Mouse (Mus musculus) forebrain, postnatal 0 days (tissue): ENCODE results near the gene Col19a1. TPM values are rescaled to one million over a fixed set of nuclear protein-coding genes. Genes with fewer than 3 reads are reported as not detected.
A peak's percentile ranks its signal among the peaks of the same experiment; 100 is the strongest.

ENCODE experiments used
- ATAC-seq: fragments of 200-750 bp; cut with Nextera tagmentation; 2 replicates; pipeline ENCODE4 v1.8.0; 2017; ENCODE audit warnings: mild to moderate bottlenecking, moderate library complexity
- DNase-seq: peaks from one replicate; pipeline ENCODE4 v3.0.0-alpha.2; 2015
- H3K27ac ChIP-seq: fragments of 300-500 bp; sonication (generic); 2 replicates; pipeline ENCODE4 v1.5.1; 2014; ENCODE audit warnings: low read depth, mild to moderate bottlenecking, antibody characterized with exemption, low read length, moderate library complexity, mixed read lengths
- H3K27me3 ChIP-seq: fragments of 300-500 bp; sonication (generic); 2 replicates; pipeline ENCODE4 v1.6.1; 2014; ENCODE audit warnings: mild to moderate bottlenecking, low read length, mixed read lengths; ENCODE audit not compliant: insufficient read depth
- H3K36me3 ChIP-seq: fragments of 300-500 bp; sonication (generic); 2 replicates; pipeline ENCODE4 v1.6.1; 2014; ENCODE audit warnings: mild to moderate bottlenecking, moderate library complexity; ENCODE audit not compliant: insufficient read depth
- H3K4me1 ChIP-seq: fragments of 300-500 bp; sonication (generic); 2 replicates; pipeline ENCODE4 v1.6.1; 2014; ENCODE audit warnings: antibody characterized with exemption; ENCODE audit not compliant: insufficient read depth
- H3K4me2 ChIP-seq: fragments of 300-500 bp; sonication (generic); 2 replicates; pipeline ENCODE4 v1.6.1; 2014; ENCODE audit warnings: low read depth, mild to moderate bottlenecking, moderate library complexity
- H3K4me3 ChIP-seq: fragments of 300-500 bp; sonication (generic); 2 replicates; pipeline ENCODE4 v1.5.1; 2014; ENCODE audit warnings: low read depth, low read length, mixed read lengths
- H3K9ac ChIP-seq: fragments of 300-500 bp; sonication (generic); 2 replicates; pipeline ENCODE4 v1.6.1; 2014; ENCODE audit warnings: mild to moderate bottlenecking
- H3K9me3 ChIP-seq: fragments of 300-500 bp; sonication (generic); 2 replicates; pipeline ENCODE4 v1.6.1; 2016; ENCODE audit warnings: low read length
- CTCF ChIP-seq: sonication (generic); IDR thresholded peaks from 2 replicates; pipeline ENCODE4 v1.5.1; 2016; ENCODE audit warnings: antibody characterized with exemption, control low read depth, low read depth
- WGBS: fragments of 180-500 bp; shearing (Covaris S2); extraction: QIAGEN DNeasy Blood & Tissue Kit; methylation state at CpG from one replicate; pipeline ENCODE4 v1.1.7; 2014; 5-methylcytosine and 5-hydroxymethylcytosine counted together
- polyA plus RNA-seq: library from polyadenylated mRNA; unstranded; fragments of >200 nt; fragmentation: Nextera tagmentation; extraction: Ambion mirVana; gene quantifications from 2 replicates; pipeline ENCODE4 v1.2.1, GENCODE M21; 2015
- total RNA-seq: library from RNA; depleted of rRNA; stranded (reverse); fragments of >200 nt; gene quantifications from 2 replicates; pipeline ENCODE4 v1.2.3, GENCODE M21; 2014

The Col19a1 gene
- total and polyA plus RNA-seq, 2 experiments from 2014 or later: 4.2 to 5.3 TPM

DNA sequence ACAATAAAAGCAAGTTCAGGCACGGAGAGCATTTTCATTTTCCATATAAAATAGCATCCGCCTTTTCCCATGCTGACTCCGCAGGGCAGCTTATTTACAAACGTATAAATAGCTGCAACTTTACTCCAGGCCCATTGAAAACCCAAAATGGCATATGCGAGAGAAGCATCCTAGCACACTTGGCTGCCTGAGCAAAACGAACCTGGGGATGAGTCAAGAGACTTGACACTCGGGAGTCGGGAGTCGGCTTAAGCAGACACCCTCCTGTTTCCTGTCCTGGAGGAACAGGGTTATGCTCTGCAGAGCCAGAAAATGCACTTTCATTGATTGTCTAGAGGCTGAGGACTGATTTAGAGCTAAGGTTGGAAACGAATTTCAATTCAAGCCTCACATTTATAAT lies 29.3 kb downstream of the Col19a1 start:
- no peak overlapping the region for H3K9ac ChIP-seq
- H3K27ac ChIP-seq: no peak overlapping the region
- H3K9me3 ChIP-seq: no peaks in the 10 kb centered on the region
- ATAC-seq (no peak), DNase-seq (no peak)
- no peaks in the 10 kb centered on the region for H3K36me3 ChIP-seq
- H3K4me2 ChIP-seq: no peak overlapping the region
- TF ChIP-seq CTCF: no peak
- no peaks in the 10 kb centered on the region for H3K27me3 ChIP-seq
- no peak overlapping the region for H3K4me3 ChIP-seq
- H3K4me1 ChIP-seq: no peaks in the 10 kb centered on the region
- 58% methylated on average over 10 of the region's 10 CpGs for WGBS

DNA sequence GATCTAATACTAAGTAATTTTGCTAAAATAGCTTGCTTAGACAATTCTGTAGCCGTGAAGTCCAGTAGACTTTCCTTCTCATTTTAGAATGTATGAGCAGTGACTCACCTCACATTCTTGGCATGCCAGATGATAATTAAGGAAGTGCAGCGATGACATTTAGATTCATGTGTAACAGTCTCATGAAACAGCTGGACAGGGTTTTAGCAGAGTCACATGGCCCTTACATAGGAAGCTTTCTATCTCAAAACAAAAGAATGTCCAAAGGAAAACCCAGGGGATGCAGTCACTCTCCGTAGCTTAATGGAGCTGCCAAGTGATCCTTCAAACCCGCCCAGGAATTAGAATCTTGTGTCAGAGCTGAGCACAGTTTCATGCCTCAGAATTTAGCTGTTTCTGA lies 33.8 kb downstream of the Col19a1 start:
- WGBS: 39% methylated on average over 4 of the region's 4 CpGs
- H3K4me2 ChIP-seq: no peak overlapping the region
- no peak overlapping the region for H3K9ac ChIP-seq
- ATAC-seq (no peak), DNase-seq (no peak)
- H3K36me3 ChIP-seq: no peaks in the 10 kb centered on the region
- H3K27me3 ChIP-seq: no peaks in the 10 kb centered on the region
- no peak overlapping the region for H3K27ac ChIP-seq
- no peaks in the 10 kb centered on the region for H3K4me1 ChIP-seq
- no peaks in the 10 kb centered on the region for H3K9me3 ChIP-seq
- TF ChIP-seq CTCF: no peak
- no peak overlapping the region for H3K4me3 ChIP-seq

- no peak for ATAC-seq
- no peak overlapping the region for H3K4me2 ChIP-seq
- no peaks in the 10 kb centered on the region for H3K4me1 ChIP-seq
Observed at GRCm38 (mm10) chr1:24550560-24551280, 36.6 kb downstream of the Col19a1 start.

DNA sequence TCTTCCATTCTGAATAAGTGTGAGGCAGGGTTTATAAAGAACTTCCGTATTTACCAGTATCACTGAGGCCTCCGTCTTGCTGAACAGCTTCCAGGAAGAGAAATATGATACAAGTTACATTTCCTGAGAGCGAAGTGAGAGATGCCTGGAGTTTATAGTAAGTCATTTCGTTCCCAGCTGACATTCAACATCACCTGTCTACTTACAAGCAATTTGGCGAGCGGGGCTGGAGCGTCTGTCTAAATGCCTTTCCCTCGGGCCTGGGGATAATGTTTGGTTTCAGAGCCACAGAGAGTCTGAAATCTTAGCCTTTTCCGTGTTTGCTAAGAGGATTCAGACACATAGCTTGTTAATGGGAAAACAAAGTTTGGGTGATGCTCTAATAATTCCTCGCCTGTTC lies 37.2 kb downstream of the Col19a1 start:
- WGBS: 66% methylated on average over 10 of the region's 10 CpGs
- Histone ChIP-seq H3K9ac (no peak overlapping the region), H3K4me2 (no peak overlapping the region), H3K36me3 (no peaks in the 10 kb centered on the region), H3K4me1 (no peaks in the 10 kb centered on the region), H3K4me3 (no peak overlapping the region), H3K9me3 (no peaks in the 10 kb centered on the region), H3K27ac (no peak overlapping the region), H3K27me3 (no peaks in the 10 kb centered on the region)
- DNase-seq (no peak), ATAC-seq (no peak)
- no peak for TF ChIP-seq CTCF

More at GRCm38 (mm10) chr1:24550560-24551280, 36.6 kb downstream of the Col19a1 start:
- WGBS: 81% methylated on average over 18 of the region's 18 CpGs
- TF ChIP-seq CTCF: no peak
- Histone ChIP-seq H3K36me3 (no peaks in the 10 kb centered on the region), H3K9ac (no peak overlapping the region), H3K27me3 (no peaks in the 10 kb centered on the region), H3K4me3 (no peak overlapping the region), H3K9me3 (no peaks in the 10 kb centered on the region), H3K27ac (no peak overlapping the region)
- no peak for DNase-seq

DNA sequence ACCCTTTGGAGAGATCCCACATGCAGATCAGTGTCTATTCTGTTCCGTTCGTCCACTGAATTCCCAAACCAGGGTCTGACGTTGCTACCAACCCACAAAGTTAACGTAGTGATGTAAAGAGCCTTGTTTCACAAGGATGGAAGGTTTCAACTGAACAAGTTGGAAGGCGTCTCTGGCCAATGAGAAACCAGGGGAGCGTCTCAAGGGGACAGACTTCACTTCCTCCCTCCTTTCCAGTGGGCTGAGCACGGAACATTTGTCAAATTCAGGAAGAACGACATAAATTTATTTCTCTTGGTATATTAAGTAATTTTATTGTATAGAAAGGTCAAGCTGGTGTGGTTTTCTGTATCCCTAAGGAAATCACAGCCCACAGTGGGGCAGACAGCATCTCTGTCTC lies 38.2 kb downstream of the Col19a1 start:
- no peak overlapping the region for H3K4me3 ChIP-seq
- H3K9ac ChIP-seq: no peak overlapping the region
- DNase-seq: no peak
- no peaks in the 10 kb centered on the region for H3K4me1 ChIP-seq
- no peak for TF ChIP-seq CTCF
- no peaks in the 10 kb centered on the region for H3K36me3 ChIP-seq
- 88% methylated on average over 8 of the region's 8 CpGs for WGBS
- H3K27ac ChIP-seq: no peak overlapping the region
- ATAC-seq: no peak
- H3K9me3 ChIP-seq: no peaks in the 10 kb centered on the region
- no peak overlapping the region for H3K4me2 ChIP-seq
- no peaks in the 10 kb centered on the region for H3K27me3 ChIP-seq

- Histone ChIP-seq H3K27me3 (no peaks in the 10 kb centered on the region), H3K27ac (no peak overlapping the region), H3K4me1 (no peaks in the 10 kb centered on the region), H3K4me3 (no peak overlapping the region), H3K36me3 (no peaks in the 10 kb centered on the region), H3K4me2 (no peak overlapping the region), H3K9ac (no peak overlapping the region), H3K9me3 (no peaks in the 10 kb centered on the region)
- ATAC-seq (no peak), DNase-seq (no peak)
- no peak for TF ChIP-seq CTCF
- WGBS: 86% methylated on average over 1 of the region's 1 CpGs
Observed at GRCm38 (mm10) chr1:24547574-24547973, 39.7 kb downstream of the Col19a1 start.

DNA sequence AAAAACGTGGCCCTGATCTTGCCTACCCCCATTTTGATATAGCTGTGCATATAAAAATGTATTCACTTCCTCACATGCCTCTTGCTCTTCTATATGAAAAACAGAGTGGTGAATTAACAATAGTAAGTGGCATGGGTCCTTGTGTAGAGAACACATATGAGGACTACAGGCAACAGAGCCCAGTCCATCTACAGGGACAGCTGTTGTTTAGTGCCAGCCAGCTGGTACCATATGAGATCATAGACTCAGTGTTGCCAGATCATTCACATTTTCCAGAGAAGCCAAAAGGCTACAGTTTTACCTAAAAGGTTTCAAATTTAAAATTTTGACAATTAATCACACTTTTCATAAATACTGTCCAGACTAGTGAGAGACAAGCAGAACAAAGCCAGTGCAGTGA lies 47.4 kb downstream of the Col19a1 start:
- no peak overlapping the region for H3K4me3 ChIP-seq
- ATAC-seq (0 out of 2 replicates have a peak, but pooled peaks have one; percentile 29), DNase-seq (no peak)
- H3K27ac ChIP-seq: no peak overlapping the region
- H3K27me3 ChIP-seq: no peaks in the 10 kb centered on the region
- H3K9me3 ChIP-seq: no peaks in the 10 kb centered on the region
- H3K4me2 ChIP-seq: no peak overlapping the region
- H3K9ac ChIP-seq: no peak overlapping the region
- H3K36me3 ChIP-seq: no peaks in the 10 kb centered on the region
- no peak for TF ChIP-seq CTCF
- 62% methylated on average over 1 of the region's 1 CpGs for WGBS
- no peaks in the 10 kb centered on the region for H3K4me1 ChIP-seq
